7 mouse cellular contexts compared by ENCODE assay signal in genomic region chr10:17522026-17522541, GRCm38 (mm10).
DNase-seq lines count a peak whose midpoint lies in the region; ATAC-seq lines count a peak whose summit lies in the region.

No protein-coding gene starts in this region.

- no peaks in the 10 kb centered on the region for H3K9me3 ChIP-seq in heart, embryonic 13.5 days

- no peak overlapping the region for H3K4me3 ChIP-seq in heart, embryonic 13.5 days

- no peak for ATAC-seq in heart, embryonic 13.5 days (ENCODE audit: extremely low read depth, insufficient number of reproducible peaks, low FRiP score, low TSS enrichment)
- ATAC-seq in megakaryocyte progenitor cell, adult 5-6 weeks (replicated peaks; ENCODE audit: poor library complexity): peak; percentile 91

- 27% methylated on average over 5 of the region's 5 CpGs for WGBS in heart, embryonic 13.5 days

- H3K4me2 ChIP-seq in heart, embryonic 13.5 days: 0 out of 2 replicates have a peak overlapping the region, but pooled peaks have one; percentile 6

- peak; percentile 19 for DNase-seq in urinary bladder, postnatal 14 days (ENCODE audit: low spot score)
- DNase-seq in urinary bladder, postnatal 10 days (ENCODE audit: low spot score): no peak
- peak; percentile 66 to 77 for DNase-seq in cerebellum, postnatal 14 days
- DNase-seq in layer of hippocampus, adult 18-20 months (ENCODE audit: low spot score in 2 of 2): peak; percentile 3 to 57
- DNase-seq in testis, postnatal 14 days (ENCODE audit: low spot score): no peak

- H3K36me3 ChIP-seq in heart, embryonic 13.5 days: no peaks in the 10 kb centered on the region

- H3K4me1 ChIP-seq in heart, embryonic 13.5 days: no peaks in the 10 kb centered on the region

- H3K27me3 ChIP-seq in heart, embryonic 13.5 days (replicated peaks): no peaks in the 10 kb centered on the region

- no peak overlapping the region for H3K27ac ChIP-seq in heart, embryonic 13.5 days (replicated peaks)

- no peak overlapping the region for H3K9ac ChIP-seq in heart, embryonic 13.5 days

Comparison
In these comparisons a context has a peak if more than half of its experiments do, and no peak if none do; other contexts are left out.
1. DNase-seq: peak in urinary bladder, postnatal 14 days (single experiment), cerebellum, postnatal 14 days (2 of 2) and layer of hippocampus, adult 18-20 months (2 of 2); none in urinary bladder, postnatal 10 days (single experiment) and testis, postnatal 14 days (single experiment).